Mouse (Mus musculus): ENCODE data around the gene Ambra1. TPM values are rescaled to one million over a fixed set of nuclear protein-coding genes. Genes with fewer than 3 reads are reported as not detected.

The Ambra1 gene
- polyA plus RNA-seq, 1 experiment from 2014 or later: 14.5 TPM

GRCm38 (mm10) chr2:91931328-91932159, 201.6 kb downstream of the Ambra1 start:
- 2% methylated on average over 49 of the region's 50 CpGs for WGBS
- Histone ChIP-seq H3K4me3 (peak overlapping the region; percentile 62), H3K36me3 (peaks cover 38% of the 10 kb centered on the region), H3K9me3 (replicated peaks) (no peaks in the 10 kb centered on the region), H3K4me1 (replicated peaks) (peaks cover 58% of the 10 kb centered on the region), H3K27ac (ENCODE audit: poor library complexity, severe bottlenecking) (peak overlapping the region; percentile 89), H3K4me2 (peak overlapping the region; percentile 68), H3K27me3 (replicated peaks) (0 out of 2 replicates have a peak, but pooled peaks cover 2% of the 10 kb centered on the region), H3K9ac (peak overlapping the region; percentile 83)
- peak; percentile 61 for ATAC-seq (ENCODE audit: insufficient number of reproducible peaks, low FRiP score)

GRCm38 (mm10) chr2:91932160-91932711, 202.3 kb downstream of the Ambra1 start, which contains the start of gene Mdk:
Gene Mdk, minus strand, starts transcription at chr2:91932297.
- Histone ChIP-seq H3K9ac (peak within 1 kb of the TSS; percentile 83), H3K27me3 (replicated peaks) (no peaks in the 10 kb centered on the region), H3K36me3 (peaks cover 45% of the 10 kb centered on the region), H3K4me1 (replicated peaks) (peaks cover 58% of the 10 kb centered on the region), H3K4me3 (peak within 1 kb of the TSS; percentile 62), H3K9me3 (replicated peaks) (no peaks in the 10 kb centered on the region), H3K27ac (ENCODE audit: poor library complexity, severe bottlenecking) (peak within 1 kb of the TSS; percentile 89), H3K4me2 (peak within 1 kb of the TSS; percentile 68)
- WGBS: 2% methylated on average over 16 of the region's 16 CpGs
- ATAC-seq (ENCODE audit: insufficient number of reproducible peaks, low FRiP score): peak; percentile 58

GRCm38 (mm10) chr2:91932737-91933350, 202.9 kb downstream of the Ambra1 start:
- H3K36me3 ChIP-seq: peaks cover 51% of the 10 kb centered on the region
- no peaks in the 10 kb centered on the region for H3K9me3 ChIP-seq (replicated peaks)
- no peaks in the 10 kb centered on the region for H3K27me3 ChIP-seq (replicated peaks)
- peak overlapping the region; percentile 89 for H3K27ac ChIP-seq (ENCODE audit: poor library complexity, severe bottlenecking)
- H3K9ac ChIP-seq: peak overlapping the region; percentile 83; the same call in 1 of the 2 replicates
- peak overlapping the region; percentile 68 for H3K4me2 ChIP-seq
- peak; percentile 40 for ATAC-seq (ENCODE audit: insufficient number of reproducible peaks, low FRiP score)
- WGBS: 11% methylated on average over 6 of the region's 6 CpGs
- peak overlapping the region; percentile 62 for H3K4me3 ChIP-seq
- H3K4me1 ChIP-seq (replicated peaks): peaks cover 56% of the 10 kb centered on the region

- Histone ChIP-seq H3K27me3 (replicated peaks) (no peaks in the 10 kb centered on the region), H3K4me1 (replicated peaks) (peaks cover 50% of the 10 kb centered on the region), H3K27ac (ENCODE audit: poor library complexity, severe bottlenecking) (peak overlapping the region; percentile 89; the same call in 1 of the 2 replicates), H3K36me3 (peaks cover 57% of the 10 kb centered on the region), H3K9ac (peak overlapping the region; percentile 83; the same call in 1 of the 2 replicates), H3K4me3 (no peak overlapping the region), H3K9me3 (replicated peaks) (no peaks in the 10 kb centered on the region), H3K4me2 (peak overlapping the region; percentile 68; the same call in 1 of the 2 replicates)
- no peak for ATAC-seq (ENCODE audit: insufficient number of reproducible peaks, low FRiP score)
- WGBS: 41% methylated on average over 9 of the region's 9 CpGs
Observed at GRCm38 (mm10) chr2:91933471-91933870, 203.5 kb downstream of the Ambra1 start.

GRCm38 (mm10) chr2:91934016-91934415, 204.1 kb downstream of the Ambra1 start:
- no peak overlapping the region for H3K27ac ChIP-seq (ENCODE audit: poor library complexity, severe bottlenecking)
- ATAC-seq (ENCODE audit: insufficient number of reproducible peaks, low FRiP score): no peak
- no peak overlapping the region; the same call in 1 of the 2 replicates for H3K9ac ChIP-seq
- no peak overlapping the region for H3K4me3 ChIP-seq
- peaks cover 45% of the 10 kb centered on the region for H3K4me1 ChIP-seq (replicated peaks)
- H3K4me2 ChIP-seq: no peak overlapping the region; the same call in 1 of the 2 replicates
- 21% methylated on average over 8 of the region's 8 CpGs for WGBS
- no peaks in the 10 kb centered on the region for H3K27me3 ChIP-seq (replicated peaks)
- peaks cover 62% of the 10 kb centered on the region for H3K36me3 ChIP-seq
- no peaks in the 10 kb centered on the region for H3K9me3 ChIP-seq (replicated peaks)

- Histone ChIP-seq H3K9ac (no peak overlapping the region), H3K4me2 (no peak overlapping the region), H3K9me3 (replicated peaks) (no peaks in the 10 kb centered on the region), H3K4me3 (no peak overlapping the region), H3K27ac (ENCODE audit: poor library complexity, severe bottlenecking) (no peak overlapping the region), H3K36me3 (peaks cover 72% of the 10 kb centered on the region), H3K4me1 (replicated peaks) (peaks cover 42% of the 10 kb centered on the region), H3K27me3 (replicated peaks) (no peaks in the 10 kb centered on the region)
- WGBS: 87% methylated on average over 9 of the region's 9 CpGs
- no peak for ATAC-seq (ENCODE audit: insufficient number of reproducible peaks, low FRiP score)
Observed at GRCm38 (mm10) chr2:91934826-91935525, 205.0 kb downstream of the Ambra1 start.

- peaks cover 83% of the 10 kb centered on the region for H3K36me3 ChIP-seq
- H3K4me3 ChIP-seq: no peak overlapping the region
- H3K4me2 ChIP-seq: no peak overlapping the region
- H3K4me1 ChIP-seq (replicated peaks): peaks cover 36% of the 10 kb centered on the region
- no peak overlapping the region for H3K27ac ChIP-seq (ENCODE audit: poor library complexity, severe bottlenecking)
- no peaks in the 10 kb centered on the region for H3K9me3 ChIP-seq (replicated peaks)
- no peak overlapping the region for H3K9ac ChIP-seq
- no peak for ATAC-seq (ENCODE audit: insufficient number of reproducible peaks, low FRiP score)
- no peaks in the 10 kb centered on the region for H3K27me3 ChIP-seq (replicated peaks)
- WGBS: 90% methylated on average over 7 of the region's 7 CpGs
Observed at GRCm38 (mm10) chr2:91936154-91936553, 206.2 kb downstream of the Ambra1 start.

GRCm38 (mm10) chr2:91939303-91939935, 209.5 kb downstream of the Ambra1 start:
- Histone ChIP-seq H3K4me3 (no peak overlapping the region), H3K4me2 (no peak overlapping the region), H3K9ac (no peak overlapping the region), H3K27ac (ENCODE audit: poor library complexity, severe bottlenecking) (no peak overlapping the region), H3K4me1 (replicated peaks) (peaks cover 27% of the 10 kb centered on the region), H3K27me3 (replicated peaks) (no peaks in the 10 kb centered on the region), H3K36me3 (peaks cover 93% of the 10 kb centered on the region), H3K9me3 (replicated peaks) (no peaks in the 10 kb centered on the region)
- ATAC-seq (ENCODE audit: insufficient number of reproducible peaks, low FRiP score): no peak
- 85% methylated on average over 15 of the region's 15 CpGs for WGBS

GRCm38 (mm10) chr2:91942356-91942755, 212.4 kb downstream of the Ambra1 start:
- WGBS: 21% methylated on average over 6 of the region's 6 CpGs
- Histone ChIP-seq H3K36me3 (peaks cover 76% of the 10 kb centered on the region), H3K4me2 (no peak overlapping the region), H3K9ac (no peak overlapping the region), H3K27ac (ENCODE audit: poor library complexity, severe bottlenecking) (no peak overlapping the region), H3K9me3 (replicated peaks) (no peaks in the 10 kb centered on the region), H3K27me3 (replicated peaks) (no peaks in the 10 kb centered on the region), H3K4me1 (replicated peaks) (peaks cover 45% of the 10 kb centered on the region), H3K4me3 (no peak overlapping the region)
- no peak for ATAC-seq (ENCODE audit: insufficient number of reproducible peaks, low FRiP score)

GRCm38 (mm10) chr2:91944170-91944950, 214.4 kb downstream of the Ambra1 start:
- Histone ChIP-seq H3K9me3 (replicated peaks) (no peaks in the 10 kb centered on the region), H3K27me3 (replicated peaks) (no peaks in the 10 kb centered on the region), H3K27ac (ENCODE audit: poor library complexity, severe bottlenecking) (peak overlapping the region; percentile 44; the same call in 1 of the 2 replicates), H3K9ac (peak overlapping the region; percentile 51; the same call in 1 of the 2 replicates), H3K36me3 (peaks cover 56% of the 10 kb centered on the region), H3K4me2 (no peak overlapping the region), H3K4me1 (replicated peaks) (peaks cover 65% of the 10 kb centered on the region), H3K4me3 (no peak overlapping the region)
- 42% methylated on average over 13 of the region's 13 CpGs for WGBS
- peak; percentile 49 for ATAC-seq (ENCODE audit: insufficient number of reproducible peaks, low FRiP score)

All from heart, embryonic 12.5 days (tissue).